Mouse (Mus musculus) gastrocnemius, postnatal 25 days (tissue): ENCODE data around the gene Chic2. TPM values are rescaled to one million over a fixed set of nuclear protein-coding genes. Genes with fewer than 3 reads are reported as not detected.

Experiments
- DNase-seq: peaks from one replicate; pipeline ENCODE4 v3.0.0; 2022
- long read RNA-seq, 2 experiments: library from polyadenylated mRNA; stranded (forward); transcript quantifications; one replicate each; pipeline ENCODE4 v2.0.0; 2021
- total RNA-seq, 2 experiments: library from RNA; stranded (reverse); gene quantifications; 1 replicate in 1 of 2; 2 replicates in 1 of 2; pipeline ENCODE4 v1.2.3; 2021

Gene Chic2
- total RNA-seq = 10 to 100 TPM; 13.6 to 14.3 TPM
- long read RNA-seq, experiment 1, full-length matches to known transcripts = 25 of 31 reads
- long read RNA-seq, experiment 1, partial matches to known transcripts = 0 of 31 reads
- long read RNA-seq, experiment 1, other reads (novel, unspliced or antisense) = 6 of 31 reads
- long read RNA-seq, experiment 2, full-length matches to known transcripts = 26 of 29 reads
- long read RNA-seq, experiment 2, partial matches to known transcripts = 1 of 29 reads
- long read RNA-seq, experiment 2, other reads (novel, unspliced or antisense) = 2 of 29 reads

- peak; percentile 87 for DNase-seq
Observed at GRCm38 (mm10) chr5:75044310-75044904, at the start of gene Chic2. Gene Chic2, minus strand, starts transcription at chr5:75044774.

GRCm38 (mm10) chr5:75085906-75086305 lies 41.3 kb upstream of the Chic2 start:
- no peak for DNase-seq

DNA sequence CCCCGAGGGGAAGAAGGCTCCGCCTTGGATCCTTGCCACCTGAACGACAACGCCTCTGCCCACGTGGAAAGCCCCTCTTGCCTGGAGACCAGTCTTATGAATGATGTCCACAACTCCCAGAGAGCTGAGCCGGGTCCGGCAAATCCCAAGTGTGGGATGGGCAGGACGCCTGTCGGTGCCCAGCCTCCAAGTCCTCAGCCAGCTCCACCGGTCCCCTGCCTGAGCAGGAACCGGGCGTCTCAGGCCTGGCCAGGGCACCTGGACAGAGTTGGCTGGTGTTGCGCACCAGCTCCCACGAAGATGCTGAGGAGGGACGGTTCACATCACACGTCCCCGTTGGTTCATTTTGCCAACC lies 40.9 kb upstream of the Chic2 start:
- DNase-seq = no peak

- DNase-seq = no peak
Observed at GRCm38 (mm10) chr5:75084871-75085520, 40.4 kb upstream of the Chic2 start.

GRCm38 (mm10) chr5:75084393-75084870 lies 39.9 kb upstream of the Chic2 start:
- DNase-seq = no peak

- DNase-seq = no peak
Observed at GRCm38 (mm10) chr5:75083591-75084392, 39.2 kb upstream of the Chic2 start.

DNA sequence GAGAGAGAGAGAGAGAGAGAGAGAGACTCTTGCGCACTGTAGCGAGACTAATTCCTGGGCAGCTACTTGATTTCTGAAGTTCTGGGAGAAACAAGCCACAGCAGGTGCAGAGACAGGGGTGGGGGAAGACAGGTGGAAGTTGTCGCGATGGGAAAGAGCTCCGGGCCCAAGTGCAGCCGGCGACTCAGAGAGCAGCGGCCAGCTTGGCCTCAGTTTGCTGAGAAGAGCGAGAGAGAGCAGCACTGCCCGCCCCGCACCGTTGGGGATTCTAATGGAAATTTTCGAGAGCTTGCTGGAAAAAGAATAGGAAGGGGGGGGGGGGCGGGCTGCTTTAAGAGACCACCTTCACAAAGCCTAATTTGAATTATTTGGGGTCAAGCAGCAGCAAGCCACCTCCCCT lies 38.5 kb upstream of the Chic2 start:
- DNase-seq = no peak

GRCm38 (mm10) chr5:75082439-75082838 lies 37.9 kb upstream of the Chic2 start:
- DNase-seq = no peak

- no peak for DNase-seq
Observed at GRCm38 (mm10) chr5:75079564-75079963, 35.0 kb upstream of the Chic2 start.

GRCm38 (mm10) chr5:75077051-75077380 lies 32.4 kb upstream of the Chic2 start:
- DNase-seq = no peak

DNA sequence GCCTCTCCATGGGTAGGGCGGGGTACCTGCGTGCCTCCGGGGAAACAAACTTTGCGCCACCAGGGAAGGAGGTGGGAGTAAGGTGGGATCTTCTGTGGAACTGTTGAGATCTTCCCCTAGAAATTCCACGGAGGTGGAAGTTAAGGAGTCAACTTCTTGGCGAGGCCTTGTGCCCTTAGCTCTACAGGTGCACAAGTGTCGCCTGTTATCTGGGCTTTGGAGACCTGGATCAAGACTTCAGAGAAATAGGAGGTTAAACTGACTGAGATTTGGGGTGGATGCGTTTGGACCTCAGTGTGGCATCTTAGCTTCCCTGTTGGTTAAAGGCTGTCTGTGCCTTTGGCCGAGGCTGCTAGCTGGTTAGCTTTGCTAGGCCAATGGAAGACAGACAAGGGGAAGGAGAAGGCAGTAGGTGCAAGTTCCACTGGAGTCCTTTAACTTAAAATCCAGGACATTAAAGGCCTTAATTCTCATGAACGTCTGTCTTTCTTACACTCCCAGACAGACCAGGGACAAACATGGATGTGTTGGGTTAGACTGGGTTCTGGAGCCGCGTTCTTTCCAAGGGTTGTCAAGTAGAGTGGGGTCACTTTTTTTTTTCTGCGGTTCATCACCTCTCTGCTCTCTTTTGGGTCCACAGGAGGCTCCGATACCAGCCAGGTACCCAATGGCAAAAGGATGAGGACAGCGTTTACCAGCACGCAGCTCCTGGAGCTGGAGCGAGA lies 31.9 kb upstream of the Chic2 start:
- DNase-seq = no peak

DNA sequence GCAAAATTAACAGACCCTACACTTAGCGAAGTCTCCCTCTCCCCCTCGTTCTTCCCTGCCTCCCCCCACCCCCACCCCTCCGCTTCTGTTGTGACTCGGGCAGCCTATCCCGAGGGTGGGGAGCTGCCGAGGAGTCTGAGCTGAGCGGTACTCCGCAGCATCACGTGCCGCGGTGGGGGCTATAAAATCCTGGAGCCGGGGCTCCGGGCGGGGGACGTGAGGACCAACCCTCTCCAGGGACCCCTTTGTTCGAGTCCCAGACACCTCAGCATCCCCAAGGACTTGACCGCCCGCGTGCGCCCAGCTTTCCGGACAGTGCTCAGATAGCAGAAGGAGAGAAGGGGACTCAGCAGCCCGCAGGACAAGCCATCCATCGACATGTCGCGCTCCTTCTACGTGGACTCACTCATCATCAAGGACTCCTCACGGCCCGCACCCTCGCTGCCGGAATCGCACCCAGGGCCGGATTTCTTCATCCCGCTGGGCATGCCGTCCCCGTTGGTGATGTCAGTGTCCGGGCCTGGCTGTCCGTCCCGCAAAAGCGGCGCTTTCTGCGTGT lies 30.9 kb upstream of the Chic2 start, which contains the start of gene Gsx2:
Gene Gsx2 (plus strand): TSS at position 219 of the 559 bp plus-strand sequence.
- DNase-seq = no peak

DNA sequence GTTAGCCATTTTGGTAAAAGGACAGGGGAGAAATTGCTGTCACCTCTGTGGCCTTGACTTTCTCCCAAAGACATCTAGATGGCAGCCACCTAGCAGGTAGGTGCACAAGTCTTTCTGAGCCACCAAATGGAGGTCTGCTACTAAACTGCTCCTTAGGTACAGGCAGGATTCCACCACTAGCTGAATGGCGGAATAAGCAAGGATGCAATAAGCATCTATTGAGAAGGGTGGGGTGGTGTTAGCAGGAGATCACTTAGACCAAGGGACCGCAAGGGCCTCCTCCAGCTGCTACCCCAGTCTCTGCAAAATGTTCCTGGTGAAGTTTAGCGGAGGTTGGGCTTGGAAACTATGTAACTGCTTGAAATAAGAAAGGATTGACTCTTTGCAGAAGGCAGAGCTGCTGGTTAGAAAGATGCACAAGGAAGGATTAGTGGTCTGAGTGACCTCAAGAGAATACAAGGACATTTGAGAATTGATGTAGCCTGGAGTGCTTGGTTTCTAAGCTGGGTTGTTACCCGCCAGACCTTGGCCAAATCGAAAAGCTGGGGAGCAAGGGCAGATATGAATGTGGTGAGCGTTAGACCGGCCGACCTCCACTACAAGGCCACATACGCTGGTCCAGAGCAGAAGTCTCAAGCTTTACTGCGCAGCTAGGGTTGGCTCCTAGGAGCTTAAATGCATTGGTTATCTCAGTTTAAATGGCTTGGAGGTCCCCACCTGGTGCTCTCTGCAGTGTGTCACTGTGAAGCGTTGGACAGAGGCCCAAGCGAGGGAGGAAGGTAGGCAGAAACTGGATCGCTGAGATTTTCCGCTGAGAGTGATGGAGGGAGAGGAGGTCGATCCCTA lies 30.2 kb upstream of the Chic2 start:
- DNase-seq = no peak

- DNase-seq = no peak
Observed at GRCm38 (mm10) chr5:75074132-75074531, 29.6 kb upstream of the Chic2 start.

GRCm38 (mm10) chr5:75073684-75074083 lies 29.1 kb upstream of the Chic2 start:
- no peak for DNase-seq

DNA sequence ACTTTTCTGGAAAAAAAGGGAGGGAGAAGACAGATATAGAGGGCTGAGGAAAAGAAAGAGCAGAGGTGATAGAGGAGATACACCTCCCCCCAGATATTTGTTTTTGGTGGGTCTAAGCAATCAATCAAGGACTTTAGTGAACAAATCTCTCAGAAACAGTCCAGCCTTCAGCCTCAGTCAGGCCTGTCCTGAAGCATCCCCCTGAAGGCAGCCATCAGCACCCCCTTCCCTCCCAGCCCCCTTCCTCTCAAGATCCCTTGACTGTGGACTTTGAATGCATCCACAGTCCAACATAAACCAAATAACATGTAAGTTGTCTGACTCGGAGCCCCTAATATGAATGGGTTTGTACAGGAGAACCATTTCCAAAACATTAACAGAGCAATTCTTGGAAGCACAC lies 28.6 kb upstream of the Chic2 start:
- DNase-seq = no peak

DNA sequence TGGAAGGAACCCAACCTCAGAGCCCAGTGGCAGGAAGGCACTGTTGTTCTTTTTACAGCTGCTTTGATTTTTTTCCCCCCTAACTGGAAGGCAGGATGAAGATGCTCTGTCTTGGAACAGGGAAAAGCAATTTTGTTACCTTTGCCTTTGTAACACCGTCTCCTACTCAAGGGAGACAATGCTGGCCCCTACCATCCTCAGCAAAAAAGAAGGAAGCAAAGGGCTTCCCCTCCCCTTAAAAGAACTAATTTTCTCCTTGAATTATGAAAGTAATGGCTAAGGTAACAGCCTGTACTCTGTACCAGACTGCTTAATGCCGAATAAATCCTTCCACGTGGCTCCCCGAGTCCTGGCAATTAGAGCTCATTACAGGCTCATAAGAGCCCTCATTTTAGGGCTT lies 28.0 kb upstream of the Chic2 start:
- DNase-seq = no peak

DNA sequence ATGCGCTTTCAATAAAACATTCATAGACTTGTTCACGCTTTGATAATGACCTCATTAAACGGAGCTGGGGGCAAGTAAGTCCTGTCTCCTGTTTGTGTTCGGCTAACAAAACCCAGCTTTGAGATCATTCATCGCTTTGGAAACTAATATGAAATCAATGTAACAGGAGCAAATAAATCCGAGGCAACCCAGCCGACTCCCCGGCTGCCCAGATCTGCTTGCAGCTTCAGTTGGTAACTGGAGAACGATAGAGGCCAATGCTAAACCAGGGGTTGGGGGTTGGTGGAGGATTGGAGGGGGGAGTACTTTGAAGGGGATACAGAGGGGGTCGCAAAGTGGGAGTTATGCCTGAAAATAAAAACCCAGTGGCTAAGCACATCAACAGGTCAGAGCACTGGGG lies 27.4 kb upstream of the Chic2 start:
- DNase-seq = no peak

DNA sequence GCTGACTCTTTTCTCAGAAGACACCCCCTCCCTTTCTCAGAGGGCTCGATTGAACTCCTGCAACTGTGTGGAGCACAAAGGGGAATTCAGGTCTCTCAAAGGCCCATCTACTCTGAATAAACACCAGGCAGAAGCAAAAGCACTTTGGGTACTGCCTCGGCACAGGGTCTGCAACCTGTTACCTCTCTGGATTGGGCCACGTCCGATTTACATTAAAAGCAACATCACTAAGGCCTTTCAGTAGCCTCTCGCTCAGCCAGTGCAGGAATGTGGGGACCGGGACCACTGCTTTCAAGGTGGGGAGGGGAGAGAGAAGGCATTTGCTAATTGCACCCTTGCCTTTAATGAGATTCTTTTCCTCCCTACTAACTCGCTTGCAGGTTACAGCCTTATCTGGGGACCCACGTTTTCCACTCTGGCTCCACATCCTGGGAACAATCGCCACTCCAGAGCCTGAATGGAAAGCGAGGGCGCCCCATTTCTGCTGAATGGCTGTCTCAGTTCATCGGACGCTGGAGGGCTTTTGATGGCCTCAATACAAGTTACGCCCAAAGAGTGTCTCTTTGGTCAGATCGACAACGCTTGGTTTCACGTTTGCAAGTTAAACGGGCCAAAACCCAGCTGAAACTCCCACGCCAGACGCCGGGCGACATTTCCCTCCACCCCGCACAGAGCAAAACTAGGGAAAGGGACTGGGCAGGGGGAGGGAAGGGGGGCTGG lies 26.2 kb upstream of the Chic2 start:
- DNase-seq = no peak

- no peak for DNase-seq
Observed at GRCm38 (mm10) chr5:75070132-75070531, 25.6 kb upstream of the Chic2 start.
